Mouse (Mus musculus) lung, adult 18-20 months (tissue): ENCODE measurements around the gene Riok2.
"Not testable (repeated sequence)": the region's sequence is repeated elsewhere in the genome, so short reads cannot be mapped to it uniquely, and the experiment has no call there.

Experiments
- DNase-seq, 2 experiments: peaks; one replicate each; pipeline ENCODE4 v3.0.0; 2022; ENCODE audit warnings: mixed read lengths in 2 of 2

The Riok2 gene

GRCm38 (mm10) chr17:17373918-17374910 lies at the start of gene Riok2:
Riok2 (plus strand) TSS chr17:17374309.
- peak; percentile 97 to 98 for DNase-seq

GRCm38 (mm10) chr17:17326022-17326421 lies 48.1 kb upstream of the Riok2 start:
- DNase-seq, result not testable (repeated sequence)

- no peak for DNase-seq
Observed at GRCm38 (mm10) chr17:17326636-17327035, 47.5 kb upstream of the Riok2 start.

- DNase-seq, result not testable (repeated sequence)
Observed at GRCm38 (mm10) chr17:17345374-17346183, 28.5 kb upstream of the Riok2 start.

GRCm38 (mm10) chr17:17346281-17346680 lies 27.8 kb upstream of the Riok2 start:
- not testable (repeated sequence) for DNase-seq

GRCm38 (mm10) chr17:17373550-17373917 lies 575 bp upstream of the Riok2 start:
- DNase-seq, result no peak

GRCm38 (mm10) chr17:17375581-17375980 lies 1.5 kb downstream of the Riok2 start:
- no peak for DNase-seq

- DNase-seq, result no peak
Observed at GRCm38 (mm10) chr17:17383703-17384102, 9.6 kb downstream of the Riok2 start.

GRCm38 (mm10) chr17:17384502-17384901 lies 10.4 kb downstream of the Riok2 start:
- no peak for DNase-seq

GRCm38 (mm10) chr17:17386117-17386516 lies 12.0 kb downstream of the Riok2 start:
- no peak for DNase-seq

GRCm38 (mm10) chr17:17391823-17392222 lies 17.7 kb downstream of the Riok2 start:
- DNase-seq, result no peak

- no peak for DNase-seq
Observed at GRCm38 (mm10) chr17:17392863-17393262, 18.8 kb downstream of the Riok2 start.

- no peak for DNase-seq
Observed at GRCm38 (mm10) chr17:17393300-17393699, 19.2 kb downstream of the Riok2 start.

- peak; percentile 59 to 66 for DNase-seq
Observed at GRCm38 (mm10) chr17:17394336-17394735, 20.2 kb downstream of the Riok2 start.

- DNase-seq, result no peak
Observed at GRCm38 (mm10) chr17:17396869-17397268, 22.8 kb downstream of the Riok2 start.

- DNase-seq, result no peak
Observed at GRCm38 (mm10) chr17:17398664-17399063, 24.6 kb downstream of the Riok2 start.

- DNase-seq, result peak; percentile 8 to 14
Observed at GRCm38 (mm10) chr17:17402222-17403004, 28.3 kb downstream of the Riok2 start, which contains the start of gene Lix1. Lix1 (plus strand) TSS chr17:17402672.

GRCm38 (mm10) chr17:17403038-17403437 lies 28.9 kb downstream of the Riok2 start:
- no peak for DNase-seq

GRCm38 (mm10) chr17:17403578-17404112 lies 29.5 kb downstream of the Riok2 start:
- no peak for DNase-seq

- peak in 1 of 2 experiments; percentile 19 for DNase-seq
Observed at GRCm38 (mm10) chr17:17404811-17405544, 30.9 kb downstream of the Riok2 start.

- no peak for DNase-seq
Observed at GRCm38 (mm10) chr17:17405606-17406005, 31.5 kb downstream of the Riok2 start.
